Mouse (Mus musculus): Measurements from ENCODE around the gene Mdh1.
"Not testable (repeated sequence)": the region's sequence is repeated elsewhere in the genome, so short reads cannot be mapped to it uniquely, and the experiment has no call there.

The Mdh1 gene

GRCm38 (mm10) chr11:21545951-21546350 is 26.2 kb downstream of the Mdh1 start:
- DNase-seq (ENCODE audit: low spot score in 2 of 2), result no peak

DNA sequence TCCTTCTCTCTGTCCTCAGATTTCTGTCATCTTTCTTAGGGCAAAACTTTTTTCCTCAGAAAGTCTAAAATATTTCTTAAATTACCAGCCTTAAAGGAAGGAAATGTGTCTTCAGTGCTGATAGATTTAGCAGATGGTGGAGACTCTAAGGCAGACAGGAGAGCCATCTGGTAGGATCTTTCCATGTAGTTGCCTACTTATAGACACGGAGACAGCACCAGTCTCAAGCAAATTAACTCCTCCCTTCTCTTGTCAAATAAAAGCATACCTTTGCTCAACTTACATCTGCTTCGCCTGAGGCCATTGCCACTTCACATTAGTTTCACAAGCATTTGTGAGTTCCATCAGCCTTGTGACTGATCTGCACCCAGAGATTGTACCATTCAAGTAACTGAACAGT is 27.1 kb downstream of the Mdh1 start:
- DNase-seq (ENCODE audit: low spot score in 2 of 2), result no peak

GRCm38 (mm10) chr11:21542731-21543130 is 29.4 kb downstream of the Mdh1 start:
- DNase-seq (ENCODE audit: low spot score in 2 of 2), result no peak

- no peak for DNase-seq (ENCODE audit: low spot score in 2 of 2)
These were observed 31.5 kb downstream of the Mdh1 start for GRCm38 (mm10) chr11:21540622-21541021.

GRCm38 (mm10) chr11:21540072-21540471 is 32.1 kb downstream of the Mdh1 start:
- DNase-seq (ENCODE audit: low spot score in 2 of 2), result no peak

DNA sequence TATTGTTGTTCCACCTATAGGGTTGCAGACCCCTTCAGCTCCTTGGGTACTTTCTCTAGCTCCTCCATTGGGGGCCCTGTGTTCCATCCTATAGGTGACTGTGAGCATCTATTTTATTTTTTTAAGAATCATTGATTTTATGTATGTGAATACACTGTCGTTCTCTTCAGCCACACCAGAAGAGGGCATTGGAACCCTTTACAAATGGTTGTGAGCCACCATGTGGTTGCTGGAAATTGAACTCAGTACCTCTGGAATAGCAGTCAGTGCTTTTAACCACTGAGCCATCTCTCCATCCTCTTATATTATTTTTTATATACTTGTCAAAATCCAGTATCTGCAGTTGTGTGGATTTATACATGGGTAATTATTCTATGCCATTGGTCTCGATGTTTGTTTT is 41.3 kb downstream of the Mdh1 start:
- not testable (repeated sequence) for DNase-seq (ENCODE audit: low spot score in 2 of 2)

- DNase-seq (ENCODE audit: low spot score in 2 of 2), result no peak
These were observed 43.3 kb downstream of the Mdh1 start for GRCm38 (mm10) chr11:21528676-21529394.

GRCm38 (mm10) chr11:21517726-21518125 is 54.4 kb downstream of the Mdh1 start:
- DNase-seq (ENCODE audit: low spot score in 2 of 2), result no peak

GRCm38 (mm10) chr11:21516396-21516795 is 55.8 kb downstream of the Mdh1 start:
- not testable (repeated sequence) for DNase-seq (ENCODE audit: low spot score in 2 of 2)

DNA sequence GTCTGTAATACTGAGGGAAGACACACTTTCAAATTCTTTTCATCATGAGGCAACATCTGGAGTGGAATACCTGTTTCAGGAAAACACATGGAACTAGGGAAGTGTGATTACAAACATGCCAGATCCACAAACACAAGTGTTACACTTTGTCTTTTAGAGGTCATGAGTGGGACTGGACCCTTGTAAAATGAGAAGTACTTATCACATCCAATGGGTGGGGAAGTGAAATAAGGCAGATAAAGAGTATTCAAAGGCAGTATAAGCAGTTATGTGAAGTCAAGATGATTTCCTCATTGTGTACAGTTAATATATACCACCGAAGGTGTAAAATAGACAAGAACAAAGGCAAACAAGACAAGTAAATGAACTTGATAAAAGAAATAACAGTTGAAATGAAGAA is 61.6 kb downstream of the Mdh1 start:
- DNase-seq (ENCODE audit: low spot score in 2 of 2), result not testable (repeated sequence)

- not testable (repeated sequence) for DNase-seq (ENCODE audit: low spot score in 2 of 2)
These were observed 63.5 kb downstream of the Mdh1 start for GRCm38 (mm10) chr11:21508713-21509112.

DNA sequence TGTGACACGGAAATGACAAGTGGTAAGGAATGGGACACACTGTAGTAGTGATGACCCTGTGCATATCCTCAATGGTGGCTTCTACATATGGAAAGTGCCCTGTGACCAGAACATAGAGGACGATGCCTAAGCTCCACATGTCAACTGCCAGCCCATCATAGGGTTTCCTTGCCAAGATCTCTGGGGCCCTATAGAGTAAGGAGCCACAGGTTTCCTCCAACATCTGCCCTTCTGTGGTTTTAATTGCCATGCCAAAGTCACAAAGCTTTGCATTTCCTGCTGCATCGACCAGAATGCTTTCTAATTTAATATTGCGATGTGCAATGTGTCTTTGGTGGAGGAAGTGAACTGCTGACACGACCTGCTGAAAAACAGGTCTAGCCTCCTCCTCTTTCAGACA is 65.1 kb downstream of the Mdh1 start:
- DNase-seq (ENCODE audit: low spot score in 2 of 2), result not testable (repeated sequence)
